Mouse (Mus musculus) erythroblast, embryonic 14.5 days (primary cell): ENCODE results near the gene Ifit1bl2.

Experiments used
- GATA1 ChIP-seq: IDR thresholded peaks from 2 replicates; pipeline ENCODE4 v1.6.1; 2012; ENCODE audit warnings: low read length, inconsistent platforms, mixed read lengths
- TAL1 ChIP-seq: IDR thresholded peaks from 3 replicates; pipeline ENCODE4 v1.6.1; 2012; ENCODE audit warnings: low read length, inconsistent platforms, mixed read lengths

DNA sequence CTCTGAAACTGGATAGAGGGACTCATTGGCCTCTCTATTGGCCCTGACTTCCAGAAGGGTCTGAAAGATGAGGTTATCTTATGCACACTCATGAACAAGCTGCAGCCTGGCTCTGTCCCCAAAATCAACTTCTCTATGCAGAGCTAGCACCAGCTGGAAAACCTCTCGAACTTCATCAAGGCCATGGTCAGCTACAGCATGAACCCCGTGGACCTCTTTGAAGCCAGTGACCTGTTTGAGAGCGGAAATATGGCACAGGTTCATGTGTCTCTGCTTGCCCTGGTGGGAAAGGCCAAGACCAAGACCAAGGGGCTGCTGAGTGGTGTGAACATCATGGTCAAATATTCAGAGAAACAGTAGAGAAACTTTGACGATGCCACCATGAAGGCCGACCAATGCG is 16.8 kb downstream of the Ifit1bl2 start:
- no peak for TF ChIP-seq GATA1
- TF ChIP-seq TAL1 = no peak
